ENCODE assay signal across 7 mouse cellular contexts in the genomic region with DNA sequence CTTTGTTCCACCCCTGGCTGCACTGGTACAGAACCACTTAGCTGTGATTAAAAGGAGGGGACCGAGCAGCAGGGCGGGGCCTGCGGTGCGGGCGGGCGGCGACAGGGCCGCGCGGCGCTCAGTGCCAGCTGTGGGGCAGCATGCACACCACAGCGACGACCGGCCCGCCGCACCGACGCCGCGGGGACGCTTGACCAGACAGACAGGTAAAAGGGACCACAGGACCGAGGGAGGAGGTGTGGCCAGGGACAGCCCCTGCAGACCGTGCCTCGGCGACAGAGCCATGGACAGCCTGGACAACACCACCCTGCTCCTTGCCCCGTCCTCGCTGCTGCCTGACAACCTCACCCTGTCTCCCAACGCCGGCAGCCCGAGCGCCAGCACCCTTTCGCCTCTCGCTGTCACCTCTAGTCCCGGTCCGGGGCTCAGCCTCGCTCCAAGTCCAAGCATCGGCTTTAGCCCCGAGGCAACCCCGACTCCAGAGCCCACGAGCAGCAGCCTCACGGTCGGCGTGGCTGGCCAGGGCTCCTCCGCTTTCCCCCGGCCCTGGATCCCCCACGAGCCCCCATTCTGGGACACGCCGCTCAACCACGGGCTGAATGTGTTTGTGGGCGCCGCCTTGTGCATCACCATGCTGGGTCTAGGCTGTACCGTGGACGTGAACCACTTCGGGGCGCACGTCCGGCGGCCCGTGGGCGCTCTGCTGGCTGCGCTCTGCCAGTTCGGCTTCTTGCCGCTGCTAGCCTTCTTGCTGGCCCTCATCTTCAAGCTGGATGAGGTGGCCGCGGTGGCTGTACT. TPM values are rescaled to one million over a fixed set of nuclear protein-coding genes. Genes with fewer than 3 reads are reported as not detected.
DNase-seq lines count a peak whose midpoint lies in the region; ATAC-seq and TF ChIP-seq lines count a peak whose summit lies in the region.

TSS of gene Slc10a4 (plus strand) at position 100 of the 798 bp plus-strand sequence.

- TF ChIP-seq POLR2A in testis, adult 2 months (IDR thresholded peaks at IDR 0.05; ENCODE audit: control insufficient read depth, low read depth, low read length): no peak

- peak within 1 kb of the TSS; percentile 24 for H3K4me3 ChIP-seq in testis, adult 2 months (ENCODE audit: control insufficient read depth, low read depth, low read length)
- peak within 1 kb of the TSS; percentile 38 for H3K4me3 ChIP-seq in liver, embryonic 12.5 days
- peak within 1 kb of the TSS; percentile 42 for H3K4me3 ChIP-seq in neural tube, embryonic 12.5 days

- no peak within 1 kb of the TSS for H3K9ac ChIP-seq in liver, embryonic 12.5 days
- peak within 1 kb of the TSS; percentile 64 for H3K9ac ChIP-seq in neural tube, embryonic 12.5 days

- H3K4me2 ChIP-seq in liver, embryonic 12.5 days: peak within 1 kb of the TSS; percentile 60
- H3K4me2 ChIP-seq in neural tube, embryonic 12.5 days (replicated peaks): peak within 1 kb of the TSS; percentile 67

- 0 out of 2 replicates have a peak, but pooled peaks have one; percentile 35 for ATAC-seq in liver, embryonic 12.5 days
- peak; percentile 92 for ATAC-seq in neural tube, embryonic 12.5 days (ENCODE audit: low FRiP score, low read depth)
- no peak for ATAC-seq in erythroid progenitor cell, adult 5-6 weeks (replicated peaks; ENCODE audit: low FRiP score, poor library complexity, severe bottlenecking)

- no peaks in the 10 kb centered on the region for H3K9me3 ChIP-seq in liver, embryonic 12.5 days (replicated peaks)
- H3K9me3 ChIP-seq in neural tube, embryonic 12.5 days: no peaks in the 10 kb centered on the region

- DNase-seq in testis, postnatal 10 days (ENCODE audit: low spot score): no peak
- peak; percentile 54 for DNase-seq in embryo, embryonic 9.5 days (ENCODE audit: extremely low spot score)
- peak; percentile 27 for DNase-seq in heart, postnatal 4 days

- no peaks in the 10 kb centered on the region for H3K27me3 ChIP-seq in testis, adult 2 months (ENCODE audit: control insufficient read depth, insufficient read depth, low read length)
- peaks cover 64% of the 10 kb centered on the region for H3K27me3 ChIP-seq in liver, embryonic 12.5 days (replicated peaks)
- peaks cover 19% of the 10 kb centered on the region for H3K27me3 ChIP-seq in neural tube, embryonic 12.5 days (replicated peaks)

- H3K27ac ChIP-seq in testis, adult 2 months (ENCODE audit: control insufficient read depth, insufficient read depth, low read depth, low read length): no peak within 1 kb of the TSS
- H3K27ac ChIP-seq in liver, embryonic 12.5 days: no peak within 1 kb of the TSS
- H3K27ac ChIP-seq in neural tube, embryonic 12.5 days: no peak within 1 kb of the TSS

- H3K36me3 ChIP-seq in testis, adult 2 months (ENCODE audit: control insufficient read depth, insufficient read depth, low read length): no peaks in the 10 kb centered on the region
- H3K36me3 ChIP-seq in liver, embryonic 12.5 days: no peaks in the 10 kb centered on the region
- H3K36me3 ChIP-seq in neural tube, embryonic 12.5 days: no peaks in the 10 kb centered on the region

- H3K4me1 ChIP-seq in testis, adult 2 months (ENCODE audit: control insufficient read depth, insufficient read depth, low read length): peaks cover 4% of the 10 kb centered on the region; the same call in 1 of the 2 replicates
- H3K4me1 ChIP-seq in liver, embryonic 12.5 days: 0 out of 2 replicates have a peak, but pooled peaks cover 9% of the 10 kb centered on the region
- peaks cover 7% of the 10 kb centered on the region; the same call in 1 of the 2 replicates for H3K4me1 ChIP-seq in neural tube, embryonic 12.5 days

- 8% methylated on average over 65 of the region's 65 CpGs for WGBS in liver, embryonic 12.5 days (ENCODE audit: insufficient replicate concordance)
- WGBS in neural tube, embryonic 12.5 days: 10% methylated on average over 65 of the region's 65 CpGs

- TF ChIP-seq CTCF in testis, adult 2 months (IDR thresholded peaks at IDR 0.05; ENCODE audit: control insufficient read depth, insufficient read depth, insufficient replicate concordance, low read depth, low read length): no peak

RNA-seq across cellular contexts. Expression of gene Slc10a4, which starts in this region (rescaled TPM):
- polyA plus RNA-seq in testis, adult 2 months (2012; rRNA removed): 0.09 and 0.10 TPM in 2 replicates
- total RNA-seq in heart, postnatal 4 days (2021): under 1 TPM; 0.12 to 0.63 TPM
- polyA plus RNA-seq in liver, embryonic 12.5 days (2016; fragmentation: Nextera tagmentation; extraction: Ambion mirVana): 0.13 and 0.18 TPM in 2 replicates
- polyA plus RNA-seq in neural tube, embryonic 12.5 days (2016; fragmentation: Nextera tagmentation; extraction: Ambion mirVana): 39.4 and 45.8 TPM in 2 replicates
- not detected in 2 replicates for total RNA-seq in erythroid progenitor cell, adult 5-6 weeks (2015; ENCODE audit: low replicate concordance)
- total RNA-seq in erythroid progenitor cell, adult 5-6 weeks (2017; ENCODE audit: low replicate concordance): not detected in 2 replicates

Comparison
In these comparisons a context has a peak if more than half of its experiments do, and no peak if none do; other contexts are left out.
1. RNA of gene Slc10a4 (polyA plus RNA-seq): 39.4 to 45.8 TPM in neural tube, embryonic 12.5 days; 0.13 to 0.18 TPM in liver, embryonic 12.5 days and 0.09 to 0.10 TPM in testis, adult 2 months; every median in the first group is over 10 times any median in the second.
2. Peak in DNase-seq in heart, postnatal 4 days; RNA of the gene not detected or under 1 TPM.
3. Peak in ATAC-seq, H3K4me3 ChIP-seq and H3K4me2 ChIP-seq in liver, embryonic 12.5 days; RNA of the gene not detected or under 1 TPM.
4. Peak in every context shown above with its lines, with median percentiles within 50 percentile points of each other: H3K4me3 ChIP-seq.